Mouse (Mus musculus) thymus, postnatal 36 days (tissue): Measurements from ENCODE around the gene Tppp2.
"Not testable (repeated sequence)": the region's sequence is repeated elsewhere in the genome, so short reads cannot be mapped to it uniquely, and the experiment has no call there.

Source experiments
- DNase-seq, 2 experiments: peaks; one replicate each; pipeline ENCODE4 v3.0.0; 2022; ENCODE audit warnings: mixed read lengths in 2 of 2

Tppp2 gene

GRCm38 (mm10) chr14:51912391-51913061, 5.7 kb upstream of the Tppp2 start:
- DNase-seq: no peak

- peak; percentile 94 to 98 for DNase-seq
Observed at GRCm38 (mm10) chr14:51913062-51913959, 4.9 kb upstream of the Tppp2 start.

GRCm38 (mm10) chr14:51913960-51914762, 4.1 kb upstream of the Tppp2 start, which contains the start of gene Ndrg2:
Gene Ndrg2 (minus strand): TSS chr14:51914158.
- peak; percentile 59 to 75 for DNase-seq

GRCm38 (mm10) chr14:51915030-51915429, 3.2 kb upstream of the Tppp2 start:
- DNase-seq: no peak

- no peak for DNase-seq
Observed at GRCm38 (mm10) chr14:51916539-51916938, 1.7 kb upstream of the Tppp2 start.

GRCm38 (mm10) chr14:51918966-51919365, 741 bp downstream of the Tppp2 start:
- no peak for DNase-seq

- no peak for DNase-seq
Observed at GRCm38 (mm10) chr14:51921759-51922570, 3.7 kb downstream of the Tppp2 start.

- DNase-seq: no peak
Observed at GRCm38 (mm10) chr14:51922571-51922865, 4.3 kb downstream of the Tppp2 start, which contains the start of gene Rnase13. Gene Rnase13 (minus strand): TSS chr14:51922773.

- no peak for DNase-seq
Observed at GRCm38 (mm10) chr14:51922910-51923309, 4.7 kb downstream of the Tppp2 start.

- DNase-seq: no peak
Observed at GRCm38 (mm10) chr14:51923492-51923891, 5.3 kb downstream of the Tppp2 start.

- DNase-seq: not testable (repeated sequence)
Observed at GRCm38 (mm10) chr14:51926930-51927329, 8.7 kb downstream of the Tppp2 start.

GRCm38 (mm10) chr14:51929309-51929943, 11.2 kb downstream of the Tppp2 start:
- DNase-seq: no peak

- DNase-seq: no peak
Observed at GRCm38 (mm10) chr14:51929968-51930367, 11.7 kb downstream of the Tppp2 start.

GRCm38 (mm10) chr14:51930824-51931223, 12.6 kb downstream of the Tppp2 start:
- peak; percentile 35 to 47 for DNase-seq

GRCm38 (mm10) chr14:51932092-51933020, 14.1 kb downstream of the Tppp2 start:
- DNase-seq: no peak

- no peak for DNase-seq
Observed at GRCm38 (mm10) chr14:51939005-51939404, 20.8 kb downstream of the Tppp2 start.

GRCm38 (mm10) chr14:51940944-51941560, 22.8 kb downstream of the Tppp2 start:
- DNase-seq: no peak

- DNase-seq: no peak
Observed at GRCm38 (mm10) chr14:51941577-51941976, 23.4 kb downstream of the Tppp2 start.

GRCm38 (mm10) chr14:51942236-51942635, 24.0 kb downstream of the Tppp2 start:
- DNase-seq: no peak

GRCm38 (mm10) chr14:51943336-51943735, 25.1 kb downstream of the Tppp2 start:
- no peak for DNase-seq
